Comparison of ENCODE assay signal across 10 mouse cellular contexts in genomic region chr1:88750126-88750525, GRCm38 (mm10). TPM values are rescaled to one million over a fixed set of nuclear protein-coding genes. Genes with fewer than 3 reads are reported as not detected.
DNase-seq lines count a peak whose midpoint lies in the region; ATAC-seq and TF ChIP-seq lines count a peak whose summit lies in the region.
"Had no signal": no experiment of that assay in that cellular context is flagged by ENCODE, and none has a peak within 500 bp of the region (broad histone marks: within the 10 kb centered on the region; RNA-seq: fewer than 3 reads in every experiment).

No protein-coding gene starts in this region.

- H3K9ac ChIP-seq in heart, postnatal 0 days (replicated peaks; ENCODE audit: low read depth, low read length), result no peak overlapping the region
- no peak overlapping the region for H3K9ac ChIP-seq in lung, postnatal 0 days (replicated peaks; ENCODE audit: low read depth)
- no peak overlapping the region for H3K9ac ChIP-seq in hindbrain, embryonic 13.5 days
- H3K9ac ChIP-seq: midbrain, embryonic 12.5 days had no signal

- H3K27me3 ChIP-seq in heart, postnatal 0 days (ENCODE audit: control insufficient read depth, insufficient read depth, low read length), result no peaks in the 10 kb centered on the region
- no peaks in the 10 kb centered on the region for H3K27me3 ChIP-seq in Patski
- H3K27me3 ChIP-seq in lung, postnatal 0 days (replicated peaks; ENCODE audit: insufficient read depth, low read length), result no peaks in the 10 kb centered on the region
- H3K27me3 ChIP-seq in hindbrain, embryonic 13.5 days, result no peaks in the 10 kb centered on the region

- no peaks in the 10 kb centered on the region for H3K9me3 ChIP-seq in heart, postnatal 0 days (replicated peaks; ENCODE audit: control insufficient read depth, low read length)
- H3K9me3 ChIP-seq in lung, postnatal 0 days (ENCODE audit: low read length), result no peaks in the 10 kb centered on the region
- no peaks in the 10 kb centered on the region for H3K9me3 ChIP-seq in hindbrain, embryonic 13.5 days

- TF ChIP-seq EP300 in heart, postnatal 0 days (IDR thresholded peaks at IDR 0.05; ENCODE audit: low read depth), result no peak
- no peak for TF ChIP-seq EP300 in lung, postnatal 0 days (IDR thresholded peaks at IDR 0.05)

- no peak for DNase-seq in heart, postnatal 0 days (ENCODE audit: low spot score)
- no peak for DNase-seq in heart, postnatal 25 days (ENCODE audit: low spot score)
- peak; percentile 54 for DNase-seq in retina, postnatal 1 day
- DNase-seq in retina, embryonic 14.5 days (ENCODE audit: low spot score), result no peak
- DNase-seq in Patski (ENCODE audit: low read depth, low spot score), result no peak
- peak; percentile 38 for DNase-seq in lung, postnatal 0 days (ENCODE audit: low spot score)

- CTCF ChIA-PET in Patski (lab: Charles Lee), result interaction anchor here (1.0 to 8.3 kb wide), 4 partner anchors 339 to 457 kb away, joined by 3 to 49 read pairs (median 18); no protein-coding TSS in a partner anchor

- H3K4me2 ChIP-seq in heart, postnatal 0 days (ENCODE audit: low read depth, low read length), result no peak overlapping the region
- H3K4me2 ChIP-seq in lung, postnatal 0 days (replicated peaks; ENCODE audit: low read depth, low read length), result no peak overlapping the region
- H3K4me2 ChIP-seq in hindbrain, embryonic 13.5 days, result no peak overlapping the region
- H3K4me2 ChIP-seq: midbrain, embryonic 12.5 days had no signal

- no peak for ATAC-seq in heart, postnatal 0 days (ENCODE audit: insufficient read depth, low read depth)
- no peak for ATAC-seq in Patski
- ATAC-seq in lung, postnatal 0 days, result no peak
- ATAC-seq in monocyte, adult 5-6 weeks (replicated peaks; ENCODE audit: insufficient number of reproducible peaks, low FRiP score, low TSS enrichment, poor library complexity, severe bottlenecking), result no peak
- no peak for ATAC-seq in hindbrain, embryonic 13.5 days (ENCODE audit: low FRiP score)

- no peaks in the 10 kb centered on the region for H3K36me3 ChIP-seq in heart, postnatal 0 days (replicated peaks; ENCODE audit: control insufficient read depth, insufficient read depth, low read length)
- H3K36me3 ChIP-seq in lung, postnatal 0 days (ENCODE audit: insufficient read depth, low read length), result no peaks in the 10 kb centered on the region
- H3K36me3 ChIP-seq in hindbrain, embryonic 13.5 days, result no peaks in the 10 kb centered on the region
- H3K36me3 ChIP-seq: forebrain, embryonic 10.5 days; midbrain, embryonic 12.5 days had no signal

- H3K4me3 ChIP-seq in heart, postnatal 0 days (ENCODE audit: low read depth, low read length), result no peak overlapping the region
- H3K4me3 ChIP-seq in lung, postnatal 0 days (ENCODE audit: low read depth, low read length), result no peak overlapping the region
- no peak overlapping the region for H3K4me3 ChIP-seq in hindbrain, embryonic 13.5 days
- H3K4me3 ChIP-seq: forebrain, embryonic 10.5 days; midbrain, embryonic 12.5 days had no signal

- WGBS in heart, postnatal 0 days, result 86% methylated on average over 3 of the region's 3 CpGs
- 86% methylated on average over 3 of the region's 3 CpGs for WGBS in lung, postnatal 0 days
- WGBS in hindbrain, embryonic 13.5 days, result 88% methylated on average over 3 of the region's 3 CpGs

- POLR2A ChIA-PET in Patski (lab: Charles Lee), result no interaction called here

- intact Hi-C loops in heart, postnatal 25 days (cut with DNase I), result no loop called here

- in situ Hi-C loops in Patski (cut with MboI; ENCODE audit: low pct_unique_long_range_greater_than_20kb), result loop anchor here (5.0 to 10.0 kb wide), 2 partner anchors 217 to 325 kb away; partner anchors contain the start of gene Sh3bp4

- no peaks in the 10 kb centered on the region for H3K4me1 ChIP-seq in heart, postnatal 0 days (ENCODE audit: control insufficient read depth, insufficient read depth)
- no peaks in the 10 kb centered on the region for H3K4me1 ChIP-seq in lung, postnatal 0 days (ENCODE audit: insufficient read depth, low read depth, low read length)
- peaks cover 15% of the 10 kb centered on the region for H3K4me1 ChIP-seq in hindbrain, embryonic 13.5 days (replicated peaks)

- no peak overlapping the region for H3K27ac ChIP-seq in heart, postnatal 0 days (ENCODE audit: low read depth)
- H3K27ac ChIP-seq in lung, postnatal 0 days (ENCODE audit: low read length), result no peak overlapping the region
- H3K27ac ChIP-seq in hindbrain, embryonic 13.5 days, result no peak overlapping the region
- H3K27ac ChIP-seq: midbrain, embryonic 12.5 days had no signal

- peak; percentile 48 for TF ChIP-seq CTCF in heart, postnatal 0 days (IDR thresholded peaks at IDR 0.05; ENCODE audit: low read depth)
- peak; percentile 78 for TF ChIP-seq CTCF in Patski (IDR thresholded peaks at IDR 0.05)
- TF ChIP-seq CTCF in lung, postnatal 0 days (IDR thresholded peaks at IDR 0.05), result peak; percentile 64

RNA-seq across cellular contexts. Expression of gene Arl4c, which starts 48.1 kb away (rescaled TPM):
- total RNA-seq in heart, postnatal 0 days (2014; rRNA removed; ENCODE audit: low replicate concordance), result 20.9 and 23.4 TPM in 2 replicates
- polyA plus RNA-seq in heart, postnatal 0 days (2015; fragmentation: Nextera tagmentation; extraction: Ambion mirVana), result 6.0 and 6.2 TPM in 2 replicates
- 1 to 10 TPM; 6.4 to 6.9 TPM for total RNA-seq in heart, postnatal 25 days (2021)
- polyA plus RNA-seq in Patski (2021), result 146 TPM
- 24.9 and 28.1 TPM in 2 replicates for polyA plus RNA-seq in lung, postnatal 0 days (2015; fragmentation: Nextera tagmentation; extraction: Ambion mirVana)
- 176 to 204 TPM (median 187 TPM) in 3 replicates for total RNA-seq in monocyte, adult 5-6 weeks (2017)
- polyA plus RNA-seq in hindbrain, embryonic 13.5 days (2015; fragmentation: Nextera tagmentation; extraction: Ambion mirVana), result 41.3 and 42.8 TPM in 2 replicates

Comparison
In these comparisons a context has a peak if more than half of its experiments do, and no peak if none do; other contexts are left out.
1. DNase-seq: peak in retina, postnatal 1 day (single experiment) and lung, postnatal 0 days (single experiment); none in heart, postnatal 0 days (single experiment), heart, postnatal 25 days (single experiment), retina, embryonic 14.5 days (single experiment) and Patski (single experiment).
2. Peak in every context shown above with its lines, with median percentiles within 50 percentile points of each other: CTCF ChIP-seq.